Mouse (Mus musculus): ENCODE data around the gene Tdgf1. TPM values are rescaled to one million over a fixed set of nuclear protein-coding genes. Genes with fewer than 3 reads are reported as not detected.
A peak's percentile ranks its signal among the peaks of the same experiment; 100 is the strongest.

Gene Tdgf1
- polyA plus RNA-seq, 1 experiment from 2014 or later = not detected

- Histone ChIP-seq H3K9ac (replicated peaks) (no peak overlapping the region), H3K4me2 (no peak overlapping the region), H3K36me3 (no peaks in the 10 kb centered on the region), H3K4me1 (replicated peaks) (peaks cover 18% of the 10 kb centered on the region), H3K4me3 (replicated peaks) (no peak overlapping the region), H3K27ac (no peak overlapping the region), H3K27me3 (peaks cover 11% of the 10 kb centered on the region; the same call in 1 of the 2 replicates), H3K9me3 (no peaks in the 10 kb centered on the region)
- WGBS = 77% methylated on average over 12 of the region's 12 CpGs
- ATAC-seq (ENCODE audit: insufficient number of reproducible peaks, insufficient read depth, low FRiP score, low TSS enrichment, low read depth) = no peak
Observed at GRCm38 (mm10) chr9:110891077-110891828, 54.7 kb downstream of the Tdgf1 start.

GRCm38 (mm10) chr9:110890026-110890783 lies 55.8 kb downstream of the Tdgf1 start:
- peaks cover 11% of the 10 kb centered on the region; the same call in 1 of the 2 replicates for H3K27me3 ChIP-seq
- H3K4me1 ChIP-seq (replicated peaks) = peaks cover 9% of the 10 kb centered on the region; the same call in 1 of the 2 replicates
- no peaks in the 10 kb centered on the region for H3K9me3 ChIP-seq
- H3K36me3 ChIP-seq = no peaks in the 10 kb centered on the region
- no peak overlapping the region for H3K27ac ChIP-seq
- no peak overlapping the region for H3K4me3 ChIP-seq (replicated peaks)
- H3K4me2 ChIP-seq = peak overlapping the region; percentile 24
- 11% methylated on average over 21 of the region's 21 CpGs for WGBS
- H3K9ac ChIP-seq (replicated peaks) = no peak overlapping the region
- no peak for ATAC-seq (ENCODE audit: insufficient number of reproducible peaks, insufficient read depth, low FRiP score, low TSS enrichment, low read depth)

Small RNA genes within 50 kb of the gene (microRNA-seq; reads per million reads assigned to microRNA genes)
- not detected for gene Gm24269

Other genes with a start within 250 kb of the Tdgf1 start
- gene Myl3, start 204.3 kb downstream of the Tdgf1 start, polyA plus RNA-seq (2016; fragmentation: Nextera tagmentation; extraction: Ambion mirVana) = 1.6 and 2.6 TPM in 2 replicates
- 76.6 and 81.8 TPM in 2 replicates for gene Pth1r, start 199.0 kb downstream of the Tdgf1 start, polyA plus RNA-seq (2016; fragmentation: Nextera tagmentation; extraction: Ambion mirVana)
- gene Prss42, start 148.0 kb downstream of the Tdgf1 start, polyA plus RNA-seq (2016; fragmentation: Nextera tagmentation; extraction: Ambion mirVana) = not detected in 2 replicates
- gene Prss44, start 132.2 kb downstream of the Tdgf1 start, polyA plus RNA-seq (2016; fragmentation: Nextera tagmentation; extraction: Ambion mirVana) = not detected in 2 replicates
- not detected in 2 replicates for gene Prss43, start 119.5 kb downstream of the Tdgf1 start, polyA plus RNA-seq (2016; fragmentation: Nextera tagmentation; extraction: Ambion mirVana)
- gene Prss45, start 111.6 kb downstream of the Tdgf1 start, polyA plus RNA-seq (2016; fragmentation: Nextera tagmentation; extraction: Ambion mirVana) = not detected in 2 replicates
- gene Prss46, start 101.7 kb downstream of the Tdgf1 start, polyA plus RNA-seq (2016; fragmentation: Nextera tagmentation; extraction: Ambion mirVana) = not detected in 2 replicates
- 0.65 and 0.72 TPM in 2 replicates for gene Prss50, start 88.2 kb downstream of the Tdgf1 start, polyA plus RNA-seq (2016; fragmentation: Nextera tagmentation; extraction: Ambion mirVana)
- 1.6 and 2.9 TPM in 2 replicates for gene Als2cl, start 66.3 kb downstream of the Tdgf1 start, polyA plus RNA-seq (2016; fragmentation: Nextera tagmentation; extraction: Ambion mirVana)
- gene Tmie, start 66.0 kb downstream of the Tdgf1 start, polyA plus RNA-seq (2016; fragmentation: Nextera tagmentation; extraction: Ambion mirVana) = 0.68 and 0.87 TPM in 2 replicates
- not detected in 2 replicates for gene Fam240a, start 29.3 kb downstream of the Tdgf1 start, polyA plus RNA-seq (2016; fragmentation: Nextera tagmentation; extraction: Ambion mirVana)
- 0.05 and 0.31 TPM in 2 replicates for gene Lrrc2, start 5.4 kb upstream of the Tdgf1 start, polyA plus RNA-seq (2016; fragmentation: Nextera tagmentation; extraction: Ambion mirVana)
- not detected in 2 replicates for gene Rtp3, start 44.4 kb upstream of the Tdgf1 start, polyA plus RNA-seq (2016; fragmentation: Nextera tagmentation; extraction: Ambion mirVana)
- 0.45 and 0.84 TPM in 2 replicates for gene Ltf, start 73.1 kb upstream of the Tdgf1 start, polyA plus RNA-seq (2016; fragmentation: Nextera tagmentation; extraction: Ambion mirVana)
- gene Ccrl2, start 111.4 kb upstream of the Tdgf1 start, polyA plus RNA-seq (2016; fragmentation: Nextera tagmentation; extraction: Ambion mirVana) = 0.49 and 0.92 TPM in 2 replicates
- 45.0 and 45.9 TPM in 2 replicates for gene Lrrfip2, start 171.4 kb upstream of the Tdgf1 start, polyA plus RNA-seq (2016; fragmentation: Nextera tagmentation; extraction: Ambion mirVana)

Measured in limb, embryonic 12.5 days (tissue).